Mouse (Mus musculus): ENCODE data around the gene Bad. TPM values are rescaled to one million over a fixed set of nuclear protein-coding genes. Genes with fewer than 3 reads are reported as not detected.
A peak's percentile ranks its signal among the peaks of the same experiment; 100 is the strongest.

Gene Bad
- polyA plus RNA-seq, 1 experiment from 2014 or later = 56.9 TPM

DNA sequence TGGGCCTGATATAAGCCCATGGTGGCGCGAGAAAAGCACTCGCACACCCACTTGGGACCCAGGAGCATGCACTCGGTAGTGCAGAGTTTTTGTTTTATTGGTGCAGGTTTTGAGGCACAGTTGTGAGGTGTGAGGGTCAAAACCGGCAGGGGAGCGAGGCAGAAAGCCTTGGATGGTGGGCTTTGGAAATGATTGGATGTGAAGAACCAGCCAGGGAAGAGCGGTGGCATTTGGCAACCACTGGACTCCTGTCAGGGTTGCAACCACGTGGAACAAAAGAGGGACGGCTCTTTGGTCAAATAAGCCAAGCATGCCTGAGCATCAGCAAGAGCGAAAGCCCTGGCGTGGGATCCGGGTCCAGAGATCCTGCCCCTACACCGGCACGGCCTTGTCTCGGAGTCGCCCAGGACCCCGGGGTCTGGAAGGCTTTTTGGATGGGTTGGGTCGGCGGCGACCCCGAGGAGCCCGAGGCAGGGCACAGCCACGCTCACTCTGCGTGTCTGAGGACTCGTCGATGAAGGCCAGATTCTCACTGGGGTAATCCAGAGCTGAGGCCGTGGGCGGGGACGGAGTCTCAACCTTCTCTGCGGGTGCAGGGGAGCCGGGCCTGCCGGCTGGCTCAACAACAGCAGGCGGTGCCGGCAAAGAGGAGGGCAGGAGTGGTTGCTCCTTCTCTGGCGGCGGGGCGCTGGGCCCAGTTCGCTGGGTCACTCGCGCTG is 15.9 kb upstream of the Bad start:
- WGBS = 11% methylated on average over 39 of the region's 40 CpGs
- Histone ChIP-seq H3K9me3 (no peaks in the 10 kb centered on the region; the same call in 1 of the 2 replicates), H3K4me2 (peak overlapping the region; percentile 58), H3K27ac (replicated peaks) (no peak overlapping the region), H3K9ac (peak overlapping the region; percentile 60; the same call in 1 of the 2 replicates), H3K4me1 (peaks cover 45% of the 10 kb centered on the region), H3K36me3 (no peaks in the 10 kb centered on the region), H3K4me3 (peak overlapping the region; percentile 29), H3K27me3 (replicated peaks) (peaks cover 74% of the 10 kb centered on the region)
- ATAC-seq (ENCODE audit: extremely low read depth, insufficient number of reproducible peaks, low FRiP score, low TSS enrichment) = no peak

DNA sequence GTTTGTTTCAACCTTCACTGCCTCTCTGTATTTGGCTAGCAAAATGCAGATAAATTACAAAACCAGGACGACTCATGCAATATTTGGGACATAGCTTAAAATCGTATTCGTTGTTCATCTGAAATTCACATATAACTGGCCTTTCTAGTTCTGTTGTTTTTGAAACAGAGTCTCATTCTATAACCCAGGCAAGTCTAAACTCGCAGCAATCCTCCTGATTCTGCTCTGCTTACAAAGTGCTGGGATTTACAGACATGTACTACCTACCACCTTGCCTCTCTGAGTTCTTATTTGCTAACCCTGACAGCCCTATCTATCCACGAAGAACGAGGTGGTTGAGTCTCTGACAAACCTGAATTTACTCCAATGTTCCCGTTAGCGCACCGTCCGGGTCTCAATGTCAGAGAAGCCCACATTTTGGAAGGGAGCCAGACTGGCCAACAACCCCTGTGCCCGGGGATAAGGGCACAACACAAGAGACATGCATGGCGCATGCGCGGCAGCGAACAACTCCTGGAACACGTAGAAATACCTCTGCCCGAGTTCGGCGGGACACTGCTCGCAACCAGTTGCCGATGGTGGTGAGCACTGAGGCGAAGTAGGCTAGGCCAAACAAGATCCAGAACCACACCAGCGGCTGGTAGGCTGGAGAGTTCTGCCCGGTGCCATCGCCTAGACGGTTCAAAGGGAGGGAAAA is 15.0 kb upstream of the Bad start:
- no peak for ATAC-seq (ENCODE audit: extremely low read depth, insufficient number of reproducible peaks, low FRiP score, low TSS enrichment)
- H3K4me2 ChIP-seq = peak overlapping the region; percentile 64
- peaks cover 84% of the 10 kb centered on the region for H3K27me3 ChIP-seq (replicated peaks)
- 14% methylated on average over 26 of the region's 26 CpGs for WGBS
- H3K9ac ChIP-seq = peak overlapping the region; percentile 51; the same call in 1 of the 2 replicates
- no peak overlapping the region for H3K27ac ChIP-seq (replicated peaks)
- peak overlapping the region; percentile 35 for H3K4me3 ChIP-seq
- H3K4me1 ChIP-seq = peaks cover 44% of the 10 kb centered on the region
- H3K36me3 ChIP-seq = no peaks in the 10 kb centered on the region
- no peaks in the 10 kb centered on the region; the same call in 1 of the 2 replicates for H3K9me3 ChIP-seq

DNA sequence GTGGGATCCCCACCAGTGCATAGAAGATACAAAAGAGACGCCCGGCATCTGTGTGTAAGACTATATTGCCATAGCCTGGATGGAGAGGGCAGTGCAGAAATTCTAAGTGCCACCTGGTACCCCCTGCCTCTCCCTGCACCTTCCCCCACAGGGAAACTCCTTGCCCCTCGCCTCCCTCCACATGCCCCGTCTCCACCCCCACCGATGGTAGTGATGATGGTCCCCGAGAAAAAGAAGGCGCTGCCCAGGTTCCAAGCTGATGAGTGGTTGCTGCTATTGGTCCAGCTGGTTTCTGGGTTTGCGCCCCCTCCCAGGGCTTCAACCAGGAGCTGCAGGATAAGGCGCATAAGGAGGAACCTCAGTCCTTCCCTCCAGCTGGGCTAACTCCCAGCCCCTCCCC is 13.6 kb upstream of the Bad start:
- Histone ChIP-seq H3K9me3 (no peaks in the 10 kb centered on the region; the same call in 1 of the 2 replicates), H3K9ac (no peak overlapping the region), H3K4me2 (no peak overlapping the region), H3K36me3 (no peaks in the 10 kb centered on the region), H3K27me3 (replicated peaks) (peaks cover 96% of the 10 kb centered on the region), H3K4me3 (no peak overlapping the region), H3K4me1 (peaks cover 35% of the 10 kb centered on the region), H3K27ac (replicated peaks) (no peak overlapping the region)
- WGBS = 11% methylated on average over 9 of the region's 9 CpGs
- no peak for ATAC-seq (ENCODE audit: extremely low read depth, insufficient number of reproducible peaks, low FRiP score, low TSS enrichment)

DNA sequence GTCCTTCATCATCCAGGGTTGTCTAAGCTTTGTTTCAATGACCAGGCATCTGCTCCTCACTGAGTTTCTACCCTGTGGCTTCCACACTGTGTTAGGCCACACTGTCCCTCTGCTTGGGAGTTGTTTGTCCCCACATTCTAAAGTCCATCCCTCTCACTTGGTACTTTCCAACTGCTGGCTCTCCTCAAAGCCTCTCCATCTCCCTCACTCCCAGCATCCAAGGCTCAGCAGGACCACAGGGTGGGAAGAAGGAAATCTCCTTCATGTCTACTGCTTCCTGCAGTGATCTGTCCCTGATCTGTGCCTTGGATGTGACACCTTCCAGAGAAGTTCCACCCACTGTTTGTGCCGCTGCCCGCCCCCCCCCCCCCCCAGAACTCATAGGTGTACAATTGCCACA is 10.7 kb upstream of the Bad start:
- no peak overlapping the region for H3K27ac ChIP-seq (replicated peaks)
- peaks cover 27% of the 10 kb centered on the region for H3K4me1 ChIP-seq
- WGBS = 0% methylated on average over 2 of the region's 2 CpGs
- H3K4me2 ChIP-seq = no peak overlapping the region
- H3K9ac ChIP-seq = no peak overlapping the region
- no peaks in the 10 kb centered on the region; the same call in 1 of the 2 replicates for H3K9me3 ChIP-seq
- H3K4me3 ChIP-seq = no peak overlapping the region
- no peak for ATAC-seq (ENCODE audit: extremely low read depth, insufficient number of reproducible peaks, low FRiP score, low TSS enrichment)
- peaks cover 98% of the 10 kb centered on the region for H3K27me3 ChIP-seq (replicated peaks)
- no peaks in the 10 kb centered on the region for H3K36me3 ChIP-seq

DNA sequence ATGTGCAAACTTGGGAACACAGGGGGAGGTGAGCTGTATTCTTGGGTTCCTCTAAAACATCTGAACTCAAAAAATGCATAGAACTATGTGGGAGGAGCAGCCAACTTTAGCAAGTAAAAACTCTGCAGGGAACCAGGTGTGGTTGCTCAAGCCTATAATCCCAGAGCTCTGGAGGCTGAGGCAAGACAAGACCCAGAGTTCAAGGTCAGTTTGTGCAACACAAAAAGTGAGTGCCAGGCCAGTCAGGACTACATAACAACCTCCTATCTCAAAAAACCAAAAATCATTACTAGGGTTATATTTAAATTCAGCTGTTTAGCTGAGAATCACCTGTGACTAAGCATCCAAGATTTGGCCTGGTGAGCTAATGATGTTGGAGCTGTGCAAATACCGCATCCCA is 9.6 kb upstream of the Bad start:
- H3K9me3 ChIP-seq = no peaks in the 10 kb centered on the region
- H3K4me2 ChIP-seq = no peak overlapping the region
- 66% methylated on average over 1 of the region's 1 CpGs for WGBS
- peaks cover 18% of the 10 kb centered on the region for H3K4me1 ChIP-seq
- no peaks in the 10 kb centered on the region for H3K36me3 ChIP-seq
- no peak overlapping the region for H3K9ac ChIP-seq
- peaks cover 96% of the 10 kb centered on the region for H3K27me3 ChIP-seq (replicated peaks)
- ATAC-seq (ENCODE audit: extremely low read depth, insufficient number of reproducible peaks, low FRiP score, low TSS enrichment) = no peak
- H3K4me3 ChIP-seq = no peak overlapping the region
- no peak overlapping the region for H3K27ac ChIP-seq (replicated peaks)

DNA sequence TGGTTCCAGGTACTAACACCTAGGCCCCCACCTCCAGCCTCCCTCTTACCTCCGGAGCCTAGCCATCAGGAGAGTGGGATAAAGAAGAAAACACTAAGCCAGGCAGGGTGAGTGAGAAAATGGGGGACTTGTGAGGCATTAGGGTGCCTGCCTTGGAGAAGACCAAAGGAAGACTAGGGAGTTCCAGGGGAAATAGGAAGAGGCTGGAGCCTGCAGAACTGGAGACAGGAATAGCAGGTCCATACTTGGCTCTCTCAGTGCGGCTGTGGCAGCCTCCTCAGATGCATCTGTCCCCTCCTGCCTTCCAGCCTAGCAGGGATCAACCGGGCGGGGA is 8.6 kb upstream of the Bad start:
- H3K4me2 ChIP-seq = peak overlapping the region; percentile 86
- no peak overlapping the region for H3K27ac ChIP-seq (replicated peaks)
- H3K4me1 ChIP-seq = peaks cover 13% of the 10 kb centered on the region
- H3K4me3 ChIP-seq = peak overlapping the region; percentile 56
- H3K9ac ChIP-seq = peak overlapping the region; percentile 80; the same call in 1 of the 2 replicates
- peaks cover 88% of the 10 kb centered on the region for H3K27me3 ChIP-seq (replicated peaks)
- ATAC-seq (ENCODE audit: extremely low read depth, insufficient number of reproducible peaks, low FRiP score, low TSS enrichment) = no peak
- no peaks in the 10 kb centered on the region for H3K9me3 ChIP-seq
- 22% methylated on average over 4 of the region's 4 CpGs for WGBS
- 0 out of 2 replicates have a peak, but pooled peaks cover 4% of the 10 kb centered on the region for H3K36me3 ChIP-seq

DNA sequence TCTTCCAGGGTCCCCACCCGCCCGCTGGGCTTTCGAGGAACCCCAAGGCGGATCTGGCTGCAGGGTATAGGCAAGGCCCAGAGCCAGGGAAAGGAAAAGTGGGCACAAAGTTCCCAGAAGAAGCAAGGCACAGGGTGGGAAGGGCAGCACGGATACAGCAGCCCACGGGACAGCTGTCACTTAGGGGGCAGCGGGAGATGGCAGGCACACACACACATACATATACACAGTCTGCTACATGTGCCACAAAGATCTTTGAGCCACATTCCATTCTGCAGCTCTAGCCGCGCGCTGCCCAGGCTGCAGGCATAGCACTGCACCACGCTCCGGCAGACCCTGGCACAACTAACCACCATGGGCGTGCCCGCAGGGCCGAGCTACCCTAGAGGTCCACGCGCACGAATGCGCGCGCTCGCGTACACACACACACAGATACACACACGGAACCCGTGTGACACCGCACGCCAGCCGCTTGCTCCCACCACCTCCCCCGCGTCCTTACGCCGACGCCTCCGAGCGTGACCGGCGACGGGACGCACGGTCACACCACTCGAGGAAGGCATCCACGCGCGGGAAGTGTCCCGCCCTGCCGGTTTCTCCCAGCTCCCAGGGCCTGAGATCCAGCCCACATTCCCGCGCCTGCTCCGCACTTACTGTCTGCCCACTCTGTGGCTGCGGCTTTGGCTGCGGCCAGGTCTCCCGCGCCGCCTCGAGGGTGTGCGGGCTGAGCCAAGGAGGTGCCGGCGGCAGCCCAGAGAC is 8.0 kb upstream of the Bad start:
- Histone ChIP-seq H3K36me3 (0 out of 2 replicates have a peak, but pooled peaks cover 4% of the 10 kb centered on the region), H3K9ac (peak overlapping the region; percentile 80), H3K9me3 (no peaks in the 10 kb centered on the region), H3K27me3 (replicated peaks) (peaks cover 82% of the 10 kb centered on the region), H3K4me3 (peak overlapping the region; percentile 56), H3K27ac (replicated peaks) (no peak overlapping the region), H3K4me2 (peak overlapping the region; percentile 86), H3K4me1 (peaks cover 13% of the 10 kb centered on the region)
- WGBS = 4% methylated on average over 58 of the region's 58 CpGs
- no peak for ATAC-seq (ENCODE audit: extremely low read depth, insufficient number of reproducible peaks, low FRiP score, low TSS enrichment)

DNA sequence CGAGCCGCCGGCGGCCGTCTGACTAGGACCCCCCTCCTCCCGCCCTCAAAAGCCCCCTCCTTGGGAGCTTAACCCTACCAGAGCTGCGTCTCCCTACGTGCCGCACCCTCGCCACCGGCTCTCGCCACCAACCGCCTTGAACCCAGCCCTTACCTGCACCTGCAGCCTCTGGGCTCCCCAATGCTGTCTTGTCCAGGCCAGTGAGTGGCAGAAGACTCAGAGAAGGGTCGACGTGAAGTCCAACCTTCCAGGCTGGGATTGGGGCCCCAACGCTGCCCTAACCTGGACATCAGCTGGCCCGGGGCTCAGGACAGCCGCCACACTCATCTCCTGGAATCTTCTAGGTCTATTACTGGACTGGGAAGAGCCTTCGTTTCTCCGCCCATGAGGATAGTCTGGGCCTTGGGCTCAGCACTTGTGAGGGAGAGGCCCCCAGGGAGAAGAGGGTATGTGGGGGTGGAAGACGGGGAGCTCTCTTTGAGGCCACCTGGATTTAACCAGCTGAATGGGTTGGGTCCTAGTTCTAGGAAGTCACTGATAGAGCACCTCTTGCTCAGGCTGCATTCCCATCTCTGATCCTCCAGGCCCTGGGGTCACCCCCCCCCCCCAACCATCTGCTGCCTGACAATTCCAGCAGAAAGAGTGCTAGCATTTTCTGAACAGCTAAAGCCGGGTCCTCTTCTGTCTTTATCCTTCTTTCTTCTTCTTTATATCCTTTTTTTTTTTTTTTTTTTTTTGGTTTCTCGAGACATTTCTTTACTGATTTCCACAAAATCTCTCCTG is 7.3 kb upstream of the Bad start, which contains the start of gene Kcnk4:
Gene Kcnk4, minus strand, starts transcription at position 321 of the 783 bp plus-strand sequence.
- Histone ChIP-seq H3K27ac (replicated peaks) (no peak within 1 kb of the TSS), H3K36me3 (0 out of 2 replicates have a peak, but pooled peaks cover 4% of the 10 kb centered on the region), H3K4me1 (peaks cover 14% of the 10 kb centered on the region), H3K4me3 (peak within 1 kb of the TSS; percentile 56), H3K9ac (peak within 1 kb of the TSS; percentile 80), H3K9me3 (no peaks in the 10 kb centered on the region), H3K27me3 (replicated peaks) (peaks cover 75% of the 10 kb centered on the region), H3K4me2 (peak within 1 kb of the TSS; percentile 86)
- 11% methylated on average over 23 of the region's 23 CpGs for WGBS
- ATAC-seq (ENCODE audit: extremely low read depth, insufficient number of reproducible peaks, low FRiP score, low TSS enrichment) = no peak

DNA sequence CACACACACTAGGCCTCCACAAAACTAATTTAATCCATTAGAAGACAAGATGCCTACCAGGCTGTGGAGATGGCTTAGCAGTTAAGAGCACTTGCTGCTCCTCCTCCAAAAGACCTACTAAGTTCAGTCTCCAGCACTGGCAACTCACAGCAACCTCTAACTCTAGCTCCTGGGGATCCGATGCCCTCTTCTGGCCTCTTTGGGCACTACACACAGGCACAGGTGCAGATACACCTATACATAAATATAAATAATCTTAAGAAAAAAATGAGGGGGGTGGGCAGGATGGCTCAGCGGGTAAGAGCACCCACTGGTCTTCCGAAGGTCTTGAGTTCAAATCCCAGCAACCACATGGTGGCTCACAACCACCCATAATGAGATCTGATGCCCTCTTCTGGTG is 5.4 kb upstream of the Bad start:
- Histone ChIP-seq H3K27me3 (replicated peaks) (peaks cover 57% of the 10 kb centered on the region), H3K27ac (replicated peaks) (no peak overlapping the region), H3K4me2 (no peak overlapping the region), H3K9ac (no peak overlapping the region), H3K4me1 (peaks cover 31% of the 10 kb centered on the region), H3K36me3 (0 out of 2 replicates have a peak, but pooled peaks cover 4% of the 10 kb centered on the region), H3K4me3 (no peak overlapping the region), H3K9me3 (no peaks in the 10 kb centered on the region)
- no peak for ATAC-seq (ENCODE audit: extremely low read depth, insufficient number of reproducible peaks, low FRiP score, low TSS enrichment)
- 23% methylated on average over 3 of the region's 3 CpGs for WGBS

DNA sequence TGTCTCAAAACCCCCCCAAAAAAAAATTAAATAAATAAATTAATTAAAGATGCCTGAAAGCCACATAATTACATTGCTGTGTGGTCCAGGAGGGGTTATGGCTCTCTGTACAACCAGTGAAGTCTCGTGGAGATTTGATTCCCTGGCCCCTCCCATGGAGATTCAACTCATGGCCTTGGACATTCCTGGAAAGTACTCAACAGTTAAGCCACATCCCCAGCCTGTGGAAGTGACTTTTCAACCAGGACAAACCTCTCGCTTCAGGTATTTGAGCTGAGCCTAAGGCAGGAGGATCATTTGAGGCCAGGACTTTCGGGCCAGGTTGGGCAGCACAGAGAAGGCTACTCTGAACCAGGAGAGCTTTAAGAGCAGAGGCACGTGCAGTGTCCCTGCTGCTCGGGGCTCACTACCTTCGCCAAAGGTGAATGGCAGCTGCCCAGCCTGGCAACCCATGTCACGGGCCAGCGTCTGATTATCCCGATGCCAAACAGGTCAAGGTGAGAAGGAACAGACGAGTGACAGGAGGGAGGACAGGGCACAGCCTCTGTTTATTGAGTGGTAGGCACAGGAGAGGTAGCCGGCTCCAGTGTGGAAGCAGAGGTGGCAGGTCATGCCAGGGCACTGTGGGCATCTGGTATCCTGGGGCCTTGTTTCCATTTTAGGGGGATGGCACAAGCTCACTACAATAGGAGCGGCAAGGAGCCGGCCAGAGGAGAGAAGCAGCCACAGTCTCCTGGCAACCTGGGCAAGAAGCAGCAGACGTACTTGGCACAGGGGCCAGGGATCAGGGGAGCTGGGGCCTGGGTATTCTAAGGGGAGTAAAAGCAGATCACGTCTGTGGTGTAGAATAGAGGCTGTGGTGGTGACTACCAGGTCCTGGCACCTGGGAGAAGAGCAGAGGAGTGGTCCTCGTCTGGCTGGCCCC is 3.9 kb upstream of the Bad start:
- peaks cover 42% of the 10 kb centered on the region for H3K27me3 ChIP-seq (replicated peaks)
- no peak overlapping the region for H3K4me3 ChIP-seq
- no peak overlapping the region for H3K27ac ChIP-seq (replicated peaks)
- no peak overlapping the region; the same call in 1 of the 2 replicates for H3K9ac ChIP-seq
- H3K4me1 ChIP-seq = peaks cover 33% of the 10 kb centered on the region
- no peak for ATAC-seq (ENCODE audit: extremely low read depth, insufficient number of reproducible peaks, low FRiP score, low TSS enrichment)
- H3K4me2 ChIP-seq = no peak overlapping the region
- H3K9me3 ChIP-seq = no peaks in the 10 kb centered on the region
- H3K36me3 ChIP-seq = 0 out of 2 replicates have a peak, but pooled peaks cover 4% of the 10 kb centered on the region
- WGBS = 70% methylated on average over 16 of the region's 16 CpGs
